Mouse (Mus musculus) thymus, postnatal 36 days (tissue): Measurements from ENCODE around the gene Cmtm8.

ENCODE experiments used
- DNase-seq, 2 experiments: peaks; one replicate each; pipeline ENCODE4 v3.0.0; 2022; ENCODE audit warnings: mixed read lengths in 2 of 2

The Cmtm8 gene

GRCm38 (mm10) chr9:114818918-114819317, 25.0 kb downstream of the Cmtm8 start:
- no peak for DNase-seq

- DNase-seq: no peak
Measured at GRCm38 (mm10) chr9:114817012-114817411, 26.9 kb downstream of the Cmtm8 start.

- DNase-seq: no peak
Measured at GRCm38 (mm10) chr9:114816121-114816520, 27.8 kb downstream of the Cmtm8 start.

GRCm38 (mm10) chr9:114815315-114815714, 28.6 kb downstream of the Cmtm8 start:
- peak in 1 of 2 experiments; percentile 41 for DNase-seq

- no peak for DNase-seq
Measured at GRCm38 (mm10) chr9:114812001-114812400, 32.0 kb downstream of the Cmtm8 start.

- no peak for DNase-seq
Measured at GRCm38 (mm10) chr9:114810837-114811236, 33.1 kb downstream of the Cmtm8 start.

- no peak for DNase-seq
Measured at GRCm38 (mm10) chr9:114808671-114809070, 35.3 kb downstream of the Cmtm8 start.

GRCm38 (mm10) chr9:114807261-114807660, 36.7 kb downstream of the Cmtm8 start:
- DNase-seq: no peak

GRCm38 (mm10) chr9:114805151-114805671, 38.7 kb downstream of the Cmtm8 start:
- no peak for DNase-seq

GRCm38 (mm10) chr9:114802191-114802590, 41.8 kb downstream of the Cmtm8 start:
- DNase-seq: no peak

GRCm38 (mm10) chr9:114801301-114801700, 42.7 kb downstream of the Cmtm8 start:
- DNase-seq: no peak

- no peak for DNase-seq
Measured at GRCm38 (mm10) chr9:114799498-114800107, 44.4 kb downstream of the Cmtm8 start.

GRCm38 (mm10) chr9:114798845-114799244, 45.1 kb downstream of the Cmtm8 start:
- no peak for DNase-seq

- DNase-seq: peak; percentile 78 to 80
Measured at GRCm38 (mm10) chr9:114797329-114798004, 46.5 kb downstream of the Cmtm8 start.

GRCm38 (mm10) chr9:114796473-114797050, 47.4 kb downstream of the Cmtm8 start:
- no peak for DNase-seq

GRCm38 (mm10) chr9:114794491-114794890, 49.5 kb downstream of the Cmtm8 start:
- DNase-seq: no peak

GRCm38 (mm10) chr9:114793764-114794295, 50.1 kb downstream of the Cmtm8 start:
- DNase-seq: no peak

- no peak for DNase-seq
Measured at GRCm38 (mm10) chr9:114789989-114790388, 54.0 kb downstream of the Cmtm8 start.

GRCm38 (mm10) chr9:114789557-114789956, 54.4 kb downstream of the Cmtm8 start:
- DNase-seq: no peak

- DNase-seq: no peak
Measured at GRCm38 (mm10) chr9:114788697-114789096, 55.3 kb downstream of the Cmtm8 start.

GRCm38 (mm10) chr9:114787716-114788115, 56.2 kb downstream of the Cmtm8 start:
- DNase-seq: no peak

GRCm38 (mm10) chr9:114787134-114787533, 56.8 kb downstream of the Cmtm8 start:
- DNase-seq: no peak

GRCm38 (mm10) chr9:114785432-114786125, 58.4 kb downstream of the Cmtm8 start:
- DNase-seq: no peak
